Mouse (Mus musculus) kidney, embryonic 14.5 days (tissue): Measurements from ENCODE around the gene Nyx. TPM values are rescaled to one million over a fixed set of nuclear protein-coding genes. Genes with fewer than 3 reads are reported as not detected.

Experiments used
- ATAC-seq: fragments of 200-750 bp; cut with Nextera tagmentation; 2 replicates; pipeline ENCODE4 v1.8.0; 2017; ENCODE audit warnings: moderate number of reproducible peaks, mild to moderate bottlenecking, moderate TSS enrichment, moderate library complexity; ENCODE audit not compliant: low FRiP score, low TSS enrichment
- H3K27ac ChIP-seq: fragments of 300-500 bp; sonication (generic); 2 replicates; pipeline ENCODE4 v1.5.1; 2014; ENCODE audit warnings: low read depth, mild to moderate bottlenecking, low read length, moderate library complexity, mixed read lengths
- H3K27me3 ChIP-seq: fragments of 300-500 bp; sonication (generic); 2 replicates; pipeline ENCODE4 v1.6.1; 2014; ENCODE audit warnings: mild to moderate bottlenecking, low read length; ENCODE audit not compliant: control insufficient read depth, insufficient read depth
- H3K36me3 ChIP-seq: fragments of 300-500 bp; sonication (generic); 2 replicates; pipeline ENCODE4 v1.6.1; 2014; ENCODE audit warnings: low read length, mixed read lengths; ENCODE audit not compliant: control insufficient read depth, insufficient read depth
- H3K4me1 ChIP-seq: fragments of 300-500 bp; sonication (generic); 2 replicates; pipeline ENCODE4 v1.6.1; 2014; ENCODE audit warnings: low read length, mixed read lengths; ENCODE audit not compliant: control insufficient read depth, insufficient read depth
- H3K4me2 ChIP-seq: fragments of 300-500 bp; sonication (generic); replicated peaks from 2 replicates; pipeline ENCODE4 v1.6.1; 2014; ENCODE audit warnings: low read depth, mild to moderate bottlenecking, low read length
- H3K4me3 ChIP-seq: fragments of 300-500 bp; sonication (generic); 2 replicates; pipeline ENCODE4 v1.5.1; 2014; ENCODE audit warnings: mild to moderate bottlenecking, low read length
- H3K9ac ChIP-seq: fragments of 300-500 bp; sonication (generic); 2 replicates; pipeline ENCODE4 v1.6.1; 2014; ENCODE audit warnings: low read depth, mild to moderate bottlenecking, low read length, moderate library complexity
- H3K9me3 ChIP-seq: fragments of 300-500 bp; sonication (generic); 2 replicates; pipeline ENCODE4 v1.6.1; 2016; ENCODE audit warnings: low read length; ENCODE audit not compliant: control insufficient read depth
- WGBS: fragments of 180-500 bp; shearing (Covaris S2); extraction: QIAGEN DNeasy Blood & Tissue Kit; methylation state at CpG from one replicate; pipeline ENCODE4 v1.1.7; 2014; 5-methylcytosine and 5-hydroxymethylcytosine counted together
- polyA plus RNA-seq: library from polyadenylated mRNA; unstranded; fragments of >200 nt; fragmentation: Nextera tagmentation; extraction: Ambion mirVana; gene quantifications from 2 replicates; pipeline ENCODE4 v1.2.1, GENCODE M21; 2014

Gene Nyx
- polyA plus RNA-seq, 1 experiment from 2014 or later: not detected

GRCm38 (mm10) chrX:13506376-13506775 lies 40.5 kb downstream of the Nyx start:
- Histone ChIP-seq H3K27ac (no peak overlapping the region), H3K4me1 (no peaks in the 10 kb centered on the region), H3K9ac (no peak overlapping the region), H3K4me3 (no peak overlapping the region), H3K4me2 (no peak overlapping the region), H3K36me3 (no peaks in the 10 kb centered on the region), H3K27me3 (no peaks in the 10 kb centered on the region), H3K9me3 (no peaks in the 10 kb centered on the region)
- 87% methylated on average over 2 of the region's 2 CpGs for WGBS
- ATAC-seq: no peak

GRCm38 (mm10) chrX:13513127-13513526 lies 47.2 kb downstream of the Nyx start:
- Histone ChIP-seq H3K27ac (no peak overlapping the region), H3K4me2 (no peak overlapping the region), H3K4me3 (no peak overlapping the region), H3K27me3 (no peaks in the 10 kb centered on the region), H3K9ac (no peak overlapping the region), H3K4me1 (no peaks in the 10 kb centered on the region), H3K36me3 (no peaks in the 10 kb centered on the region), H3K9me3 (no peaks in the 10 kb centered on the region)
- 51% methylated on average over 2 of the region's 2 CpGs for WGBS
- no peak for ATAC-seq

- no peaks in the 10 kb centered on the region for H3K27me3 ChIP-seq
- H3K9ac ChIP-seq: no peak overlapping the region
- no peak for ATAC-seq
- H3K4me2 ChIP-seq: no peak overlapping the region
- WGBS: 93% methylated on average over 5 of the region's 5 CpGs
- H3K4me3 ChIP-seq: no peak overlapping the region
- no peaks in the 10 kb centered on the region for H3K9me3 ChIP-seq
- no peak overlapping the region for H3K27ac ChIP-seq
- H3K4me1 ChIP-seq: no peaks in the 10 kb centered on the region
- no peaks in the 10 kb centered on the region for H3K36me3 ChIP-seq
Observed at GRCm38 (mm10) chrX:13513864-13514263, 48.0 kb downstream of the Nyx start.

- WGBS: 90% methylated on average over 6 of the region's 6 CpGs
- H3K27me3 ChIP-seq: no peaks in the 10 kb centered on the region
Observed at GRCm38 (mm10) chrX:13516451-13516850, 50.5 kb downstream of the Nyx start.

GRCm38 (mm10) chrX:13518019-13518418 lies 52.1 kb downstream of the Nyx start:
- no peak for ATAC-seq

More at GRCm38 (mm10) chrX:13516451-13516850, 50.5 kb downstream of the Nyx start:
- no peak overlapping the region for H3K9ac ChIP-seq
- no peak for ATAC-seq
- H3K4me2 ChIP-seq: no peak overlapping the region
- H3K36me3 ChIP-seq: no peaks in the 10 kb centered on the region
- H3K9me3 ChIP-seq: no peaks in the 10 kb centered on the region
- H3K4me1 ChIP-seq: no peaks in the 10 kb centered on the region
- H3K27ac ChIP-seq: no peak overlapping the region
- no peak overlapping the region for H3K4me3 ChIP-seq

GRCm38 (mm10) chrX:13518781-13519407 lies 53.0 kb downstream of the Nyx start:
- Histone ChIP-seq H3K4me3 (no peak overlapping the region), H3K27ac (no peak overlapping the region), H3K4me1 (no peaks in the 10 kb centered on the region), H3K36me3 (no peaks in the 10 kb centered on the region; the same call in 1 of the 2 replicates), H3K4me2 (no peak overlapping the region), H3K9me3 (no peaks in the 10 kb centered on the region), H3K27me3 (no peaks in the 10 kb centered on the region), H3K9ac (no peak overlapping the region)
- WGBS: 88% methylated on average over 4 of the region's 4 CpGs
- ATAC-seq: no peak

More at GRCm38 (mm10) chrX:13518019-13518418, 52.1 kb downstream of the Nyx start:
- H3K27ac ChIP-seq: no peak overlapping the region
- H3K27me3 ChIP-seq: no peaks in the 10 kb centered on the region
- no peak overlapping the region for H3K4me3 ChIP-seq
- no peaks in the 10 kb centered on the region; the same call in 1 of the 2 replicates for H3K36me3 ChIP-seq
- WGBS: 73% methylated on average over 10 of the region's 10 CpGs
- H3K9me3 ChIP-seq: no peaks in the 10 kb centered on the region
- H3K4me1 ChIP-seq: no peaks in the 10 kb centered on the region
- no peak overlapping the region for H3K4me2 ChIP-seq
- no peak overlapping the region for H3K9ac ChIP-seq

- no peak overlapping the region for H3K27ac ChIP-seq
- no peak overlapping the region for H3K4me3 ChIP-seq
- no peaks in the 10 kb centered on the region for H3K9me3 ChIP-seq
- WGBS: 88% methylated on average over 5 of the region's 5 CpGs
- H3K27me3 ChIP-seq: no peaks in the 10 kb centered on the region
- no peak for ATAC-seq
- no peak overlapping the region for H3K9ac ChIP-seq
- no peaks in the 10 kb centered on the region; the same call in 1 of the 2 replicates for H3K36me3 ChIP-seq
- H3K4me1 ChIP-seq: no peaks in the 10 kb centered on the region
- no peak overlapping the region for H3K4me2 ChIP-seq
Observed at GRCm38 (mm10) chrX:13519408-13519783, 53.5 kb downstream of the Nyx start.

GRCm38 (mm10) chrX:13520566-13520965 lies 54.7 kb downstream of the Nyx start:
- WGBS: 77% methylated on average over 4 of the region's 4 CpGs
- Histone ChIP-seq H3K4me2 (no peak overlapping the region), H3K27me3 (no peaks in the 10 kb centered on the region), H3K27ac (no peak overlapping the region), H3K9ac (no peak overlapping the region), H3K9me3 (no peaks in the 10 kb centered on the region), H3K4me3 (no peak overlapping the region), H3K4me1 (no peaks in the 10 kb centered on the region), H3K36me3 (no peaks in the 10 kb centered on the region; the same call in 1 of the 2 replicates)
- no peak for ATAC-seq

- Histone ChIP-seq H3K9me3 (no peaks in the 10 kb centered on the region), H3K9ac (no peak overlapping the region), H3K4me2 (no peak overlapping the region), H3K27ac (no peak overlapping the region), H3K36me3 (no peaks in the 10 kb centered on the region; the same call in 1 of the 2 replicates), H3K27me3 (no peaks in the 10 kb centered on the region), H3K4me1 (no peaks in the 10 kb centered on the region), H3K4me3 (no peak overlapping the region)
- ATAC-seq: no peak
- WGBS: 89% methylated on average over 8 of the region's 8 CpGs
Observed at GRCm38 (mm10) chrX:13521288-13521687, 55.4 kb downstream of the Nyx start.
